Mouse (Mus musculus) liver, adult 2 months (tissue): ENCODE measurements around the gene Gna13.

Experiments
- CTCF ChIP-seq: fragments of 200-500 bp; IDR thresholded peaks from 2 replicates; pipeline ENCODE4 v1.5.1; 2011; ENCODE audit warnings: low read depth, low read length, control low read depth
- POLR2A ChIP-seq: fragments of 200-500 bp; IDR thresholded peaks from 2 replicates; pipeline ENCODE4 v1.6.1; 2011; ENCODE audit warnings: low read length, control low read depth; ENCODE audit not compliant: insufficient read depth; ENCODE audit errors: extremely low read depth

GRCm38 (mm10) chr11:109414802-109415201 lies 52.2 kb downstream of the Gna13 start:
- TF ChIP-seq CTCF (no peak), POLR2A (no peak)
